Mouse (Mus musculus) gastrocnemius, postnatal 14 days (tissue): ENCODE measurements around the gene Kbtbd8. TPM values are rescaled to one million over a fixed set of nuclear protein-coding genes. Genes with fewer than 3 reads are reported as not detected.

Source experiments
- DNase-seq: peaks from one replicate; pipeline ENCODE4 v3.0.0; 2021; ENCODE audit warnings: mixed read lengths
- intact Hi-C: fragments of 180-260 bp; cut with DNase I; formaldehyde crosslinking; loops from one replicate; pipeline ENCODE4 v1.15.1; 2025; ENCODE audit warnings: low total_unique reads
- long read RNA-seq, 2 experiments: library from polyadenylated mRNA; stranded (forward); transcript quantifications; one replicate each; pipeline ENCODE4 v2.0.0; 2021
- total RNA-seq, 2 experiments: library from RNA; stranded (reverse); gene quantifications; 2 replicates each; pipeline ENCODE4 v1.2.3; 2021

Kbtbd8 gene
- 1 to 10 TPM; 1.1 to 1.4 TPM for total RNA-seq
- long read RNA-seq, experiment 1, full-length matches to known transcripts = 1 of 1 reads
- long read RNA-seq, experiment 1, partial matches to known transcripts = 0 of 1 reads
- long read RNA-seq, experiment 1, other reads (novel, unspliced or antisense) = 0 of 1 reads
- long read RNA-seq, experiment 2 = 0 reads

DNA sequence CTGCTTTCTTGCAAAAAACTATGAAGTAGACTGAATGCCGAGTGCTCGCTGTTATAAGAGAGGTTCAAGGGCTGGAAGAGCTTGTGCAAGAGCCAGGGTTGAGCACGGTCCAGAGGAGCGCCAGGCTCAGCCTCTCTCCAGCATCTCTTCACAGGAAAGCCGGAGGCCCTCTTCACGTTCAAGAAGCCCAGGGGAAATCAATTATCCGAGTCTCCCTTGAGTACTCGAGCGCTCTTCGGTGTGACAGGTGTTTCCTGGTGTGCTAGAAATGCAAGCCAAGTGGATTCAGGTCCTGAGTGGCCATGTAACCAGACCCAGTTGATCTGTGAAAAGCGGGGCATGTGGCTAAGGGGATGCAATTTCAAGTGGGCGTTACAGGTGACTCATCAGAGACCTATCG lies at the start of gene Kbtbd8:
Gene Kbtbd8, plus strand, starts transcription at position 295 of the 400 bp plus-strand sequence.
- no peak for DNase-seq
- intact Hi-C loops = no loop called here

GRCm38 (mm10) chr6:95069753-95070152 lies 47.3 kb upstream of the Kbtbd8 start:
- DNase-seq = no peak
- intact Hi-C loops = no loop called here

DNA sequence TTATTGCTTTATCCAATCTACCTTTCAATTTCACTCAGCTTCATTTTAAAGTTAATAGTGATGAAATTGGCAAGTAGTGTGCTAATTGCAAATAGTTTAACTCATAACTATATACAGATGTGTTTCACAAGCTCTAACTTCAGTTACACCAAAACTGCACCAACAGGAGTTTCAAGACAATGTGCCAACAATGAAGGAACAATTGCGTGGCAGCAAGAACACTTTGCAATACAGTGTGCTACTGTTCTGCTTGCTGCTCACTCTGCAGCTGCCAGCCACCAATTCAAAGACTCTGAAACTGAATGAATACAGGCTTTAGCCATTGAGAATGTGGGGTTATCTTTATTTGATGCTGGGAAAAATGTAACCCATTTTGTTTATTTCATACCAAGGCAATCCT lies 31.8 kb upstream of the Kbtbd8 start:
- no peak for DNase-seq
- intact Hi-C loops = no loop called here

GRCm38 (mm10) chr6:95087154-95087846 lies 29.7 kb upstream of the Kbtbd8 start:
- intact Hi-C loops = no loop called here
- no peak for DNase-seq

DNA sequence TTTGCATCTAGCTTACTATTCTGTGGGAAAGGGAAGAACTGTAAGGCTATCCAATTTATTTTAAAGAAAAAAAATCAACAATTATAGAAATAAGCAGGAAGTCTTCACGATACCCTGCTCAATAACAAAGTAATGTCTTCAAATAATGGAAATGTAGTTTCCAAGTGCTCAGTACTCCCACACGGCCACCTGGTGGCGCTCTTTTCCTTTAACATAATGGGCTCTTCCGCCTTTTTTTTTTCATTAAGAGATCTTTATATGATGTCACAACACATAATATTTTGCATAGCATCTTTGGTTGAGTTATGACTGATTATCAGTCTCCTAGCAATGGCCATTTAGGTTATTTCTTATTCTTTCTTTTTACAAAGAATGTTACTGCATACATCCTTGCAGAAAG lies 29.0 kb upstream of the Kbtbd8 start:
- intact Hi-C loops = no loop called here

GRCm38 (mm10) chr6:95094695-95095094 lies 22.3 kb upstream of the Kbtbd8 start:
- intact Hi-C loops = loop anchor here (10.0 kb wide), 1 partner anchor 130 kb away; no protein-coding TSS in a partner anchor
- DNase-seq = no peak

More for the DNA sequence above, 29.0 kb upstream of the Kbtbd8 start:
- DNase-seq = no peak

- intact Hi-C loops = loop anchor here (10.0 kb wide), 1 partner anchor 126 kb away; no protein-coding TSS in a partner anchor
- DNase-seq = peak; percentile 79
These were observed 18.5 kb upstream of the Kbtbd8 start for GRCm38 (mm10) chr6:95098366-95099109.

DNA sequence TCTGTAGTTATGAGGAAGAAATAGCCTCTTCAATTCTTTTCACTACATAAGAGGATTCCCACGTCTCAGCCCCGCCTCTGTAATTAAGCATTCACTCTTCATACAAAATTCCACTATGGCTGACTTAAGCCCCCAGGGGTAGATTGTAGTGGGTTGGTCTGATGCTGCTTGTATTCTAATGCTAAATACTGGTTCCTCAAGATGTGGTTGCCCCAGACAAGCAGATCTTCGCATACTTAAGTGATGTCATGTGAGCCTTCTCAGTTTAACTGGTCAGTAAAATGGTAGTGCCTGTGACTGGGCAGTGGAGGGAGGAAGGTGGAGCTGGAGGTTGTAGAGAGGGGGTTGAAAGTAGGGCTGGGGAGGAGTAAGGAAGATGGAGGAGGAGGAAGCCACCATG lies 13.3 kb upstream of the Kbtbd8 start:
- intact Hi-C loops = no loop called here
- DNase-seq = no peak

- DNase-seq = no peak
- intact Hi-C loops = no loop called here
These were observed 8.6 kb upstream of the Kbtbd8 start for GRCm38 (mm10) chr6:95108437-95108836.

DNA sequence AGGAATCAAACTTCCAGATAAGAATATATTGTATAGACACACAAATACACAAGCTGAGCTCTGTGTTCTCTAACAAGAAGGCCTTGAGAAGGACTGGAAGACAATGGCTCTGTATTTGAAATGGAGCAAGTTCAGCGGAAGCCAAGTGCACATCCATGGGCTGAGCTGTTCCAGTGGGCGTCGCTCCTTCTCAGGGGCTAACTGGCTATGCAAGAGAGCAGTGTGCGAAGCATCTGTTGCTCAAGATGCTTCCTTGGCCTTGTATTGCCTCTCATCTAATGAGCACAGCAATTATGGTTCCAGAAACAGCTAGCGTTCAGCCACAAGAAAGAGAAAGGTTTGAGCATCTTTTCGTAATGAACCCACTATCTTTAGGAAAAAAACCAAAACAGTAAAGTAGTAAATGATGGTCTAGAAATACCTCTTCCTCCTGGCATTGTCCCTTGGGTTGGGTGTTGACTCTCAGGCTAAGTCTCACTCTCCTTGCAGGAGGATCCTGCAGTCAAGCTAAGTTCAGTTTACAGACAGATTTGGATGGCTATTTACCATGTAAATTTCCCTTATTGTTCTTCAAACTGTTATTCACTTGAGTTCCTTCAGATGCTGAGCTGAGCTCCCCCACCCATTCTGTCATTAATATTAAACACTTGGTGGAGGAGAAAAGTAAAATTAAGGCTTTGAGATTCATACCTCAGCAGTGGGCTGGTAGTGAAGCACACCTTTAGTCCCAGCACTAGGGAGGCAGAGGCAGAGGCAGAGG lies 7.2 kb upstream of the Kbtbd8 start:
- intact Hi-C loops = no loop called here
- no peak for DNase-seq

- intact Hi-C loops = no loop called here
- no peak for DNase-seq
These were observed 5.0 kb upstream of the Kbtbd8 start for GRCm38 (mm10) chr6:95112015-95112414.

DNA sequence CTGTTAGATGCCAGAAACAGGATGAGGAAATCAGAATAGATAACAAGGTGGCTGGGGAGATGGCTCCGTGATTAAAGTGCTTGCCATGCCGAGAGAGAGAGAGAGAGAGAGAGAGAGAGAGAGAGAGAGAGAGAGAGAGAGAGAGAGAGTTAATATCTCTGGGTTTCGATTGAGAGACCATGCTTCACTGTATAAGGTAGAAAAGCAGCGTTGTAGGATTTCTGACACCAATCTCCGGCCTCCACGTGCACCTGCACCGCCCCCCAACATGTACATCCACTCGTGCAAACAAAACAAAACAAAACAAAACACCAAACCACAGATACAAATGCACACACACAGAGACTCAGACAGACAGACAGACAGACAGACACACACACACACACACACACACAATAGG lies 527 bp upstream of the Kbtbd8 start:
- intact Hi-C loops = no loop called here
- no peak for DNase-seq

- DNase-seq = peak; percentile 93
- intact Hi-C loops = no loop called here
These were observed 838 bp downstream of the Kbtbd8 start for GRCm38 (mm10) chr6:95117614-95118541.

GRCm38 (mm10) chr6:95119389-95119788 lies 2.3 kb downstream of the Kbtbd8 start:
- intact Hi-C loops = no loop called here

GRCm38 (mm10) chr6:95149931-95150534 lies 33.0 kb downstream of the Kbtbd8 start:
- DNase-seq = no peak
- intact Hi-C loops = no loop called here

More at GRCm38 (mm10) chr6:95119389-95119788, 2.3 kb downstream of the Kbtbd8 start:
- DNase-seq = no peak

- intact Hi-C loops = no loop called here
- no peak for DNase-seq
These were observed 33.8 kb downstream of the Kbtbd8 start for GRCm38 (mm10) chr6:95150885-95151284.

GRCm38 (mm10) chr6:95151563-95151962 lies 34.5 kb downstream of the Kbtbd8 start:
- no peak for DNase-seq
- intact Hi-C loops = no loop called here

GRCm38 (mm10) chr6:95163965-95164364 lies 46.9 kb downstream of the Kbtbd8 start:
- intact Hi-C loops = no loop called here
- no peak for DNase-seq
